Mouse (Mus musculus): ENCODE results near the gene Tlnrd1.

DNA sequence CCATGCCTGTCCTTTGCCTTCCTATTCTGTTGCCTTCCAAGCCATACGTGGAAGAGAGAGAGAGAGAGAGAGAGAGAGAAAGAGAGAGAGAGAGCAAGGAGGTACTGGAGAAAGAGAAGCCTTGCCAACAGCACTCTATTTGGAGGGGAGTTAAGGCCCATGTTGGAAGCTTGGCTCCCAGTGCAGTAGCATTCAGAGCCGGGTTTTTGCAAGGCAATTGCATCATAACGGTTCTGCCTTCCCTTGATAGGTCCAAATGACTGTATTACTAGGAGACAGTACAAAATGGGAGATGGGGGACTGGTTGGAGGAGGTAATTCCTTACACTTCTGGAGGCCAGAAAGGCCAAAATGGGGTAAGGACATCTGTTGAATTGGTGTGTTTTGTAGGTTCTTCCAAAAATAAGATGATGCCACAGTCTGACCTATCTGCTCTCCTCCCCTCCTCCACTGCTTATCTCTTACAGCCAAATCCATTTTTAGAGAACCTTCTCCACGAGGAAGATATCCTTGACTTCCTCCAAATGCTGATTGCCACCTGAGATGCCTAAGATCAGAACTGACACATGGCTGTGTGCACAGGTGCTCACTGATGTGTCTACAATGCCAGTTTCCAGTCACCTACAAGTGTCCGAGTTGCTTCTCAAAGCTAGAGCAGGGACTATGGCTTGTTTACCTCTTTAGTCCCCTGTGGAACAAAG lies 45.4 kb downstream of the Tlnrd1 start:
- no peak for TF ChIP-seq CTCF (IDR thresholded peaks at IDR 0.05; ENCODE audit: extremely low read depth, insufficient read length, insufficient replicate concordance, low read depth, low read length)
- TF ChIP-seq POLR2A (IDR thresholded peaks at IDR 0.05; ENCODE audit: low read depth, low read length): no peak
